Mouse (Mus musculus): ENCODE data around the gene Numbl. TPM values are rescaled to one million over a fixed set of nuclear protein-coding genes. Genes with fewer than 3 reads are reported as not detected.

The Numbl gene
- polyA plus RNA-seq, 1 experiment from 2014 or later = 3.6 TPM

DNA sequence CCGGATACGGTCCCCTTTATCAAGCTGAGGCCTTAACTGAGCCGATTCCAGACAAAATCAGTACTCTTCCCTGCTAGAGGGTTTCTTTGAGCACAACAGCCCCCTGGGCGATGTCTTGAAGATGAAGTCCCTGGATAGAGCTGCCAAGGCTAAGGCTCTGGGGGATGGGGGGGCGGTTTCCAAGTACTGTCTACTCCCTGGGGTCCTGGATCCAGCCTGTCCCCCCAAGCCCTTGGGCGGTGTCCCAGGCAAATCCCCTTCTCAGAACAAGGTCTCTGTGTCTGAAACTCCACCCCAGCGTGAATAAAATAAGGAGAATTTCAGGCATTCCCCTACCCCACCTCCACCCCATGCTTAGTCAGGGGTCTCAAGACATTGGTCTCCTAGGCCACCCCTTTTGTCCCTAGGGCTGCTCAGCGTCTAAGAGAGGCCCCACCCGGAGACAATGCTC, 1.1 kb downstream of the Numbl start:
- H3K27ac ChIP-seq (ENCODE audit: low read depth, low read length) = no peak overlapping the region
- 20% methylated on average over 9 of the region's 9 CpGs for WGBS
- H3K4me3 ChIP-seq (ENCODE audit: low read depth, low read length) = peak overlapping the region; percentile 81
- H3K27me3 ChIP-seq (replicated peaks; ENCODE audit: control insufficient read depth, insufficient read depth, low read length) = no peaks in the 10 kb centered on the region
- DNase-seq (ENCODE audit: low spot score) (no peak), ATAC-seq (replicated peaks; ENCODE audit: low FRiP score) (no peak)
- peak overlapping the region; percentile 74; the same call in 1 of the 2 replicates for H3K9ac ChIP-seq (ENCODE audit: low read depth, low read length)
- no peaks in the 10 kb centered on the region for H3K9me3 ChIP-seq (ENCODE audit: control insufficient read depth, low read length)
- peaks cover 20% of the 10 kb centered on the region for H3K4me1 ChIP-seq (replicated peaks; ENCODE audit: control insufficient read depth, insufficient read depth, low read length)
- peak overlapping the region; percentile 98 for H3K4me2 ChIP-seq
- no peaks in the 10 kb centered on the region; the same call in 1 of the 2 replicates for H3K36me3 ChIP-seq (ENCODE audit: control insufficient read depth, insufficient read depth, low read length)

DNA sequence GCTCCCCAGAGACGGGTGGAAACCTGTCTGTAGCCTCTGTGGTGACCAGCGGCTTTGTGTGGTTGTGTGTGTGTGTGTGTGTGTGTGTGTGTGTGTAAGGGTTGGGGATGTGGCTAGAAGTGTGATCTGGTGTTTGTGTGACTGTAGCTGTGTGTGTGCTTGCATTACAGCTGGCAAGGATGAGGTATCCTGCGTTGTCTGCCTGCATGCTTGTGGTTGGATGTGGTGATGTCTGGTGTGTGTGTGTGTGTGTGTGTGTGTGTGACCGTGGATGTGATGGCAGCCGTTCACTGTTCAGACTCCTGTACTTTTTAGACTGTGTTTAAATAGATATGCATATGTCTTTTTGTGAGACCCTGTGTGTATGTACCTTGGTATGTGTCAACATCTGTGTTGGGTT, 1.5 kb downstream of the Numbl start:
- no peak overlapping the region; the same call in 1 of the 2 replicates for H3K9ac ChIP-seq (ENCODE audit: low read depth, low read length)
- H3K36me3 ChIP-seq (ENCODE audit: control insufficient read depth, insufficient read depth, low read length) = no peaks in the 10 kb centered on the region; the same call in 1 of the 2 replicates
- 45% methylated on average over 5 of the region's 5 CpGs for WGBS
- DNase-seq (ENCODE audit: low spot score) = no peak
- H3K4me2 ChIP-seq = peak overlapping the region; percentile 98
- H3K4me1 ChIP-seq (replicated peaks; ENCODE audit: control insufficient read depth, insufficient read depth, low read length) = peaks cover 20% of the 10 kb centered on the region
- no peaks in the 10 kb centered on the region for H3K27me3 ChIP-seq (replicated peaks; ENCODE audit: control insufficient read depth, insufficient read depth, low read length)
- H3K27ac ChIP-seq (ENCODE audit: low read depth, low read length) = no peak overlapping the region
- no peak for ATAC-seq (replicated peaks; ENCODE audit: low FRiP score)
- H3K9me3 ChIP-seq (ENCODE audit: control insufficient read depth, low read length) = no peaks in the 10 kb centered on the region
- H3K4me3 ChIP-seq (ENCODE audit: low read depth, low read length) = peak overlapping the region; percentile 81

DNA sequence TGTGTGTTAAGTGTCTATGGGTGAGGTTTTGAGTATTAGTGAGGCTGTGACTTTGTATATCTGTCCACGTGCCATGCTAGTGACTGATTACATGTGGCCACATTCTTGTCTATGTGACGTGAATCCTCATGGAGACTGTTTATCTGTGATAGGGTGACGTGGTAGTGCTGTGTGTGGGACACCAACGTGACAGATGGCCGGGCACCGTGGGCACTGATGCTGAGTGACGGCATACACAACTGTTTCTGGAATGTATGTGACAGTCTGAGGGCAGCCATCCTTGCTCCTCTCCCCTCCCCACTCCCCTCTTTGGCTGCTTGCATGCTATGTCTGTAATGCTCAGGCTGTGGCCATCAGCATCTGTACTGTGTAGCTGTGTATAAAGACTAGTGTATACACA, 2.6 kb downstream of the Numbl start:
- 80% methylated on average over 7 of the region's 7 CpGs for WGBS
- Histone ChIP-seq H3K9me3 (ENCODE audit: control insufficient read depth, low read length) (no peaks in the 10 kb centered on the region), H3K4me1 (replicated peaks; ENCODE audit: control insufficient read depth, insufficient read depth, low read length) (peaks cover 20% of the 10 kb centered on the region), H3K4me3 (ENCODE audit: low read depth, low read length) (no peak overlapping the region), H3K27ac (ENCODE audit: low read depth, low read length) (no peak overlapping the region), H3K9ac (ENCODE audit: low read depth, low read length) (no peak overlapping the region), H3K36me3 (ENCODE audit: control insufficient read depth, insufficient read depth, low read length) (no peaks in the 10 kb centered on the region; the same call in 1 of the 2 replicates), H3K4me2 (no peak overlapping the region), H3K27me3 (replicated peaks; ENCODE audit: control insufficient read depth, insufficient read depth, low read length) (no peaks in the 10 kb centered on the region)
- no peak for DNase-seq (ENCODE audit: low spot score)
- ATAC-seq (replicated peaks; ENCODE audit: low FRiP score) = no peak

DNA sequence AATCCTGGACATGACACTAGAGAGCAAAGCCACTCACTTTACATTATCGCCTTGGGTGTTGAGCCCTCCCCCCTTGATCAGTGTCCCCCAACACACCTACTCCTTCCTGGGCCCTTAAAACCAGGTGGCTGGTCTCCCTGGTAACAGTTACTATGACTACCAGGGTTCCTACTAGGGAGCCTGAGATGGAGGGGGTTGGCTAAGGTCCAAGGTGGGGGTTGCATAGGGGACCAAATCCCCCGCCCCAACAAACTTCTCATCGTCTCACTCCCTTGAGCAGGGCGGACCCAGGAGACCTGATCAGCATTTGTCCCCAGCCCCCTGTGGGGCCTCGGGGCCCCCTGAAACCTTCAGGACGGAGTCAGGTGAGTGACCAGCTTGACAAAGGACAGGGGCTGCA, 3.7 kb downstream of the Numbl start:
- Histone ChIP-seq H3K9ac (ENCODE audit: low read depth, low read length) (no peak overlapping the region), H3K4me1 (replicated peaks; ENCODE audit: control insufficient read depth, insufficient read depth, low read length) (peaks cover 19% of the 10 kb centered on the region), H3K4me3 (ENCODE audit: low read depth, low read length) (no peak overlapping the region), H3K27ac (ENCODE audit: low read depth, low read length) (no peak overlapping the region), H3K27me3 (replicated peaks; ENCODE audit: control insufficient read depth, insufficient read depth, low read length) (no peaks in the 10 kb centered on the region), H3K9me3 (ENCODE audit: control insufficient read depth, low read length) (no peaks in the 10 kb centered on the region), H3K36me3 (ENCODE audit: control insufficient read depth, insufficient read depth, low read length) (no peaks in the 10 kb centered on the region; the same call in 1 of the 2 replicates), H3K4me2 (no peak overlapping the region)
- DNase-seq (ENCODE audit: low spot score) (no peak), ATAC-seq (replicated peaks; ENCODE audit: low FRiP score) (no peak)
- WGBS = 88% methylated on average over 6 of the region's 6 CpGs

DNA sequence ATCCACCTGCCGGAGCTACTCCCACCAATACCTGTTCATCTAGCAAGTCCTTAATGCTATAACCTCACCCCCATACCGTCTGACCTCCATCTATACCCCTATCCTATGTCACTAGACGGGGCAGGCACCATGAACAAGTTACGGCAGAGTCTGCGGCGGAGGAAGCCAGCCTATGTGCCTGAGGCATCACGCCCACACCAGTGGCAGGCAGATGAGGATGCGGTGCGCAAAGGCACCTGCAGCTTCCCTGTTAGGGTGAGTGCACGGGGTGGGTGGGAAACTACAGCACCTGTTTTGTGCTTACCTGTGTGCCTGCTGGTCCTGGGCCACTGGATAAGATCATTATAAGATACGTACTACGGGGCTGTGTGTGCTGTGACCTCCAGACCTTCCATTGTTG, 6.5 kb downstream of the Numbl start:
- Histone ChIP-seq H3K36me3 (ENCODE audit: control insufficient read depth, insufficient read depth, low read length) (no peaks in the 10 kb centered on the region), H3K9me3 (ENCODE audit: control insufficient read depth, low read length) (no peaks in the 10 kb centered on the region), H3K4me3 (ENCODE audit: low read depth, low read length) (no peak overlapping the region), H3K27ac (ENCODE audit: low read depth, low read length) (no peak overlapping the region), H3K9ac (ENCODE audit: low read depth, low read length) (no peak overlapping the region), H3K4me2 (no peak overlapping the region), H3K4me1 (replicated peaks; ENCODE audit: control insufficient read depth, insufficient read depth, low read length) (no peaks in the 10 kb centered on the region), H3K27me3 (replicated peaks; ENCODE audit: control insufficient read depth, insufficient read depth, low read length) (no peaks in the 10 kb centered on the region)
- ATAC-seq (replicated peaks; ENCODE audit: low FRiP score) (no peak), DNase-seq (ENCODE audit: low spot score) (no peak)
- WGBS = 88% methylated on average over 12 of the region's 12 CpGs

DNA sequence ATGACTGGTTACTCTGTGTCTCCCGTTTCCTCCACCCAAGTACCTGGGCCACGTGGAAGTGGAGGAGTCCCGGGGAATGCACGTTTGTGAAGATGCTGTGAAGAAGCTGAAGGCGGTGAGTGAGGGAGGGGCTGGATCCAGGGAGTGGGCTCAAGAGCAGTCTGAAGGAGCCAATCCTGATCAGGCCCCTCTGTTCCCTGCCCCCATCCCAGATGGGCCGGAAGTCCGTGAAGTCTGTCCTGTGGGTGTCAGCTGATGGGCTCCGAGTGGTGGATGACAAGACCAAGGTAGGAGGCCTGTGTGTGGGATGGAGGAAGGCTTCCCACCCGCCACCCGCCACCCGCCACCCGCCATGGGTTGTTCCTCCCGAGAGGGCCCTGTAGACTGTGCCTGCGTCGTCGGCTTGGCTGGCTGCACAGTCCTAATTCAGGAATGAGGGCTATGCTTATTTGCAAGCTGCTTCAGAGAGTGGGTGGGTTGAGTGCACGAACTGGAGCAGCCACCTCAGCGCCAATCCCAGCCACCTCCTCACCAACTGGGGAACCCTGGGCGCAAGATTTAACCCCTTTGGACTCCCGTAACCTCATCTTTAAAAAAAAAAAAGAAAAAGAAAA, 8.4 kb downstream of the Numbl start:
- ATAC-seq (replicated peaks; ENCODE audit: low FRiP score) (no peak), DNase-seq (ENCODE audit: low spot score) (no peak)
- 70% methylated on average over 20 of the region's 20 CpGs for WGBS
- no peaks in the 10 kb centered on the region for H3K36me3 ChIP-seq (ENCODE audit: control insufficient read depth, insufficient read depth, low read length)
- no peak overlapping the region for H3K27ac ChIP-seq (ENCODE audit: low read depth, low read length)
- no peak overlapping the region for H3K4me3 ChIP-seq (ENCODE audit: low read depth, low read length)
- H3K4me2 ChIP-seq = no peak overlapping the region
- no peaks in the 10 kb centered on the region for H3K4me1 ChIP-seq (replicated peaks; ENCODE audit: control insufficient read depth, insufficient read depth, low read length)
- no peaks in the 10 kb centered on the region for H3K9me3 ChIP-seq (ENCODE audit: control insufficient read depth, low read length)
- H3K27me3 ChIP-seq (replicated peaks; ENCODE audit: control insufficient read depth, insufficient read depth, low read length) = no peaks in the 10 kb centered on the region
- H3K9ac ChIP-seq (ENCODE audit: low read depth, low read length) = no peak overlapping the region

DNA sequence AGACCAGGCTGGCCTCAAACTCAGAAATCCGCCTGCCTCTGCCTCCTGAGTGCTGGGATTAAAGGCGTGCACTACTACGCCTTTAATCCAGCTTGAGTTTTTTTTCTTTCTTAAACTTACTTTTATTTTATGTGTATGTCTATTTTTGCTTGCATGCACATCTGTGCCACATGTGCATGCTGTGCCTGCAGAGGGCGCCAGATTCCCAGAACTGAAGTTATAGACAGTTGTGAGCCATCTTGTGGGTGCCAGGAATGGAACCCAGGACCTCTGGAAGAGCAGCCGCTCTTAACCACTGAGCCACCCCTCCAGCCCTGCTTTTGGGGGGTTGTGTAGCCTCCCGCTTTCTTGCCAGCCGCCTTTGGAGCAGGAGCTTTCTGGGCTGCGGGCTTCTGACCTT, 13.2 kb downstream of the Numbl start:
- WGBS = 80% methylated on average over 8 of the region's 8 CpGs
- H3K36me3 ChIP-seq (ENCODE audit: control insufficient read depth, insufficient read depth, low read length) = no peaks in the 10 kb centered on the region
- 0 out of 2 replicates have a peak, but pooled peaks cover 2% of the 10 kb centered on the region for H3K4me1 ChIP-seq (replicated peaks; ENCODE audit: control insufficient read depth, insufficient read depth, low read length)

DNA sequence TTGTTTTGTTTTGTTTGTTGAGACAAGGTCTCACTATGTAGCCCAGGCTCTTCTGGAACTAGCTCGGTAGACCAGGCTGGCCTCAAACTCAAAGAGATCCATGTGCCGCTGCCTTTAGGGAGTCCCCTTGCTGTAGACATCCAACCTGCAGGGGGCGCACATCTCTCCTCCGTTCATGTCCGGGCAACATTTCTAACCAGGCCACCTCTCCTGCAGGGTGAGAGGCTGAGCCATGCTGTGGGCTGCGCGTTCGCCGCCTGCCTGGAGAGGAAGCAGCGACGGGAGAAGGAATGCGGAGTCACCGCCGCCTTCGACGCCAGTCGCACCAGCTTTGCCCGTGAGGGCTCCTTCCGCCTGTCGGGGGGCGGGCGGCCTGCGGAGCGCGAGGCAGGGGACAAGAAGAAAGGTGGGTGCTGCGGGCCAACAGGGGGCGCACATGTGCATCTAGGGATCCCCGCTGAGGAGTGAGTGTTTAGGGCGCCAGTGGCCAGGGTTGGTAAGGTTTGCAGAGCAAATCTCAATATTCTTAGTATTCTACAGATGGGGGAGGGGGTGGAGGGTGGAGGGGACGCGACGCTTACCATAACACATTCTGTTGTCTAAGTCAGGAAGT, 15.6 kb downstream of the Numbl start:
- ATAC-seq (replicated peaks; ENCODE audit: low FRiP score) (peak; percentile 75), DNase-seq (ENCODE audit: low spot score) (peak; percentile 80)
- H3K9ac ChIP-seq (ENCODE audit: low read depth, low read length) = peak overlapping the region; percentile 61
- H3K36me3 ChIP-seq (ENCODE audit: control insufficient read depth, insufficient read depth, low read length) = no peaks in the 10 kb centered on the region
- 34% methylated on average over 32 of the region's 32 CpGs for WGBS
- H3K9me3 ChIP-seq (ENCODE audit: control insufficient read depth, low read length) = no peaks in the 10 kb centered on the region
- peak overlapping the region; percentile 41 for H3K4me3 ChIP-seq (ENCODE audit: low read depth, low read length)
- H3K27ac ChIP-seq (ENCODE audit: low read depth, low read length) = 0 out of 2 replicates have a peak overlapping the region, but pooled peaks have one; percentile 8
- no peaks in the 10 kb centered on the region for H3K27me3 ChIP-seq (replicated peaks; ENCODE audit: control insufficient read depth, insufficient read depth, low read length)
- peak overlapping the region; percentile 61 for H3K4me2 ChIP-seq
- H3K4me1 ChIP-seq (replicated peaks; ENCODE audit: control insufficient read depth, insufficient read depth, low read length) = 0 out of 2 replicates have a peak, but pooled peaks cover 2% of the 10 kb centered on the region

More for the DNA sequence above, 13.2 kb downstream of the Numbl start:
- H3K4me2 ChIP-seq = no peak overlapping the region
- ATAC-seq (replicated peaks; ENCODE audit: low FRiP score) (no peak), DNase-seq (ENCODE audit: low spot score) (no peak)
- no peak overlapping the region for H3K9ac ChIP-seq (ENCODE audit: low read depth, low read length)
- no peak overlapping the region for H3K27ac ChIP-seq (ENCODE audit: low read depth, low read length)
- no peak overlapping the region for H3K4me3 ChIP-seq (ENCODE audit: low read depth, low read length)
- no peaks in the 10 kb centered on the region for H3K27me3 ChIP-seq (replicated peaks; ENCODE audit: control insufficient read depth, insufficient read depth, low read length)
- H3K9me3 ChIP-seq (ENCODE audit: control insufficient read depth, low read length) = no peaks in the 10 kb centered on the region

DNA sequence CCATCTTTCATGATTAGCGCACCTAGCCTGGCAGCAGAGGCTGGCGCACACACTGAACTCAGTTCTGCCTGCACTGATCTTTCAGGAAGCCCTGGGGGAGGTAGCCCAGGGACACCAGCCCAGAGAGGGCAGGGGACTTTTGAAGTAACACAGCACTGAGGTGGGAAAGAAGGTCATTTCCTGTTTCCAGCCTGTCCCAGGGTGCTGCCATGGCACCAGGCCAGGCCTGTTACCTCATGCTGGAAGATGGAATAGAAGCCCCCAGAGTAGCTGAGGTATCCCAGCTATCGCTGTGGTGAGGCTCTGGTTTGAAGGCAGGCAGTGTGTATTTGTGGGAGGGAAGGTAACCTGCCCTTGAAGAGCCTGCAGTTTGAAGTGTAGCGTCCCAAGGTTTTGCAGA, 16.7 kb downstream of the Numbl start:
- no peak overlapping the region for H3K27ac ChIP-seq (ENCODE audit: low read depth, low read length)
- ATAC-seq (replicated peaks; ENCODE audit: low FRiP score) (no peak), DNase-seq (ENCODE audit: low spot score) (no peak)
- H3K9me3 ChIP-seq (ENCODE audit: control insufficient read depth, low read length) = no peaks in the 10 kb centered on the region
- H3K36me3 ChIP-seq (ENCODE audit: control insufficient read depth, insufficient read depth, low read length) = no peaks in the 10 kb centered on the region
- no peak overlapping the region for H3K4me2 ChIP-seq
- WGBS = 90% methylated on average over 4 of the region's 4 CpGs
- H3K9ac ChIP-seq (ENCODE audit: low read depth, low read length) = no peak overlapping the region
- H3K27me3 ChIP-seq (replicated peaks; ENCODE audit: control insufficient read depth, insufficient read depth, low read length) = no peaks in the 10 kb centered on the region
- no peak overlapping the region for H3K4me3 ChIP-seq (ENCODE audit: low read depth, low read length)
- 0 out of 2 replicates have a peak, but pooled peaks cover 2% of the 10 kb centered on the region for H3K4me1 ChIP-seq (replicated peaks; ENCODE audit: control insufficient read depth, insufficient read depth, low read length)
